Comparison of ENCODE assay signal across 8 mouse cellular contexts in the genomic region with DNA sequence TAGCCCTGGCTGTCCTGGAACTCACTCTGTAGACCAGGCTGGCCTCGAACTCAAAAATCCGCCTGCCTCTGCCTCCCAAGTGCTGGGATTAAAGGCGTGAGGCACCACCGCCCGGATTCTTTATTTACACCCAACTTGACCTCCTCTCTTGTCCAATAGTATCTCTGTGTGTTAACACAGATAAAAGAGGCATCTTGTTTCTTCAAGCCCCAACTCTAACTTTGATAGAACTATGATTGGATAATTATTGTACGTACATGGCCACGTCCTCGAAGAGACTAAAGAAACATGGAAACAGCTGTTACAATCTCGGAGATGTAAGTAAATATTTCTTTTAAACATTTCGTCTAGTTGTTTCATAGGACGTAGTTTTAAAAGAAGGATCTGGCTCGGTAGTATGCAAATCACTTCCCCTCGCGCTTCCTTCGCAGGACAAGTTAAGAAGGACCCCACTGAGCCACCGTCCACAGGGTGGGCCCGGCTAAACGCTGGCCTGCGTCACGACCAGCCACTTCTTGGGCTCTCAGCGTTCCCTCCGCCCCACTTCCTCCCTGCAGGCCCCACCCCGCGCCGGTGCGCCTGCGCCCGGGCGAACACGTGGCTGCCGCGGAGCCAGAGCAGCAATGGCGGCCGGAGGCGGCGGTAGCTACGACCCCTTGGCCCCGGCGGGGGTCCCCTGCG. TPM values are rescaled to one million over a fixed set of nuclear protein-coding genes. Genes with fewer than 3 reads are reported as not detected.
DNase-seq lines count a peak whose midpoint lies in the region; ATAC-seq and TF ChIP-seq lines count a peak whose summit lies in the region.

A gene (plus strand): TSS at position 258 of the 681 bp plus-strand sequence.

- peaks cover 29% of the 10 kb centered on the region for H3K4me1 ChIP-seq in megakaryocyte, embryonic 14.5 days

- peak within 1 kb of the TSS; percentile 100 for H3K4me3 ChIP-seq in gastrocnemius, adult 2 months
- peak within 1 kb of the TSS; percentile 100 for H3K4me3 ChIP-seq in megakaryocyte, embryonic 14.5 days (replicated peaks)

- ATAC-seq in common myeloid progenitor, adult 5-6 weeks (replicated peaks; ENCODE audit: low read depth, poor library complexity, severe bottlenecking), result peak; percentile 99

- no peaks in the 10 kb centered on the region for H3K27me3 ChIP-seq in megakaryocyte, embryonic 14.5 days (replicated peaks)

- no peak for TF ChIP-seq CTCF in gastrocnemius, adult 2 months (IDR thresholded peaks at IDR 0.05)

- peak; percentile 99 for DNase-seq in ZHBTc4 (ENCODE audit: low read depth, low spot score)
- DNase-seq in gastrocnemius, adult 2 months, result peak; percentile 98
- DNase-seq in hindlimb bud, embryonic 11.5 days (ENCODE audit: extremely low spot score, low read depth, low spot score), result peak; percentile 86
- DNase-seq in left cerebral cortex, adult 8-10 months (ENCODE audit: low spot score in 2 of 2), result peak; percentile 91 to 96
- peak; percentile 98 for DNase-seq in right cerebral cortex, postnatal 10 days (ENCODE audit: low spot score in 2 of 2)
- DNase-seq in urinary bladder, postnatal 25 days (ENCODE audit: low spot score), result peak; percentile 94

- no peaks in the 10 kb centered on the region for H3K9me3 ChIP-seq in megakaryocyte, embryonic 14.5 days

- H3K27ac ChIP-seq in gastrocnemius, adult 2 months, result peak within 1 kb of the TSS; percentile 93

- intact Hi-C loops in gastrocnemius, adult 2 months (cut with DNase I), result loop anchor here (5.0 kb wide), 1 partner anchor 63 kb away; a partner anchor contains a TSS

- peaks cover 7% of the 10 kb centered on the region for H3K36me3 ChIP-seq in megakaryocyte, embryonic 14.5 days (replicated peaks; ENCODE audit: low read length)

RNA-seq across cellular contexts. Expression of the gene that starts here (rescaled TPM):
- 344 and 391 TPM in 2 replicates for total RNA-seq in common myeloid progenitor, adult 5-6 weeks (2017)
- 10 to 100 TPM; 28.1 to 30.4 TPM for total RNA-seq in gastrocnemius, adult 2 months (2021)
- total RNA-seq in left cerebral cortex, adult 8-10 months (2022), result 10 to 100 TPM; 25.9 to 32.1 (median 29.2) TPM
- polyA plus RNA-seq in megakaryocyte, embryonic 14.5 days (2012; ENCODE audit: insufficient read depth, low replicate concordance), result 2.2 and 15.4 TPM in 2 replicates

Comparison
In these comparisons a context has a peak if more than half of its experiments do, and no peak if none do; other contexts are left out.
1. Peak in every context shown above with its lines: DNase-seq, ATAC-seq, H3K4me3 ChIP-seq and H3K27ac ChIP-seq.
2. RNA of the gene that starts here (total RNA-seq): 344 to 391 TPM in common myeloid progenitor, adult 5-6 weeks; 25.9 to 32.1 TPM in left cerebral cortex, adult 8-10 months and 28.1 to 30.4 TPM in gastrocnemius, adult 2 months; every median in the first group is over 10 times any median in the second.